Mouse (Mus musculus) embryonic facial prominence, embryonic 15.5 days (tissue): Measurements from ENCODE around the gene Eif4h. TPM values are rescaled to one million over a fixed set of nuclear protein-coding genes. Genes with fewer than 3 reads are reported as not detected.

Source experiments
- ATAC-seq: fragments of 200-750 bp; cut with Nextera tagmentation; 2 replicates; pipeline ENCODE4 v1.8.0; 2017; ENCODE audit warnings: low read depth, moderate TSS enrichment; ENCODE audit not compliant: insufficient number of reproducible peaks, low FRiP score, low TSS enrichment
- H3K27ac ChIP-seq: fragments of 300-500 bp; sonication (generic); replicated peaks from 2 replicates; pipeline ENCODE4 v1.5.1; 2015; ENCODE audit warnings: mild to moderate bottlenecking, inconsistent platforms
- H3K27me3 ChIP-seq: fragments of 300-500 bp; sonication (generic); 2 replicates; pipeline ENCODE4 v1.6.1; 2015; ENCODE audit warnings: inconsistent platforms
- H3K36me3 ChIP-seq: fragments of 300-500 bp; sonication (generic); 2 replicates; pipeline ENCODE4 v1.6.1; 2015; ENCODE audit warnings: mild to moderate bottlenecking, inconsistent platforms
- H3K4me1 ChIP-seq: fragments of 300-500 bp; sonication (generic); 2 replicates; pipeline ENCODE4 v1.6.1; 2015; ENCODE audit warnings: inconsistent platforms
- H3K4me2 ChIP-seq: fragments of 300-500 bp; sonication (generic); replicated peaks from 2 replicates; pipeline ENCODE4 v1.6.1; 2015; ENCODE audit warnings: mild to moderate bottlenecking, inconsistent platforms
- H3K4me3 ChIP-seq: fragments of 300-500 bp; sonication (generic); replicated peaks from 2 replicates; pipeline ENCODE4 v1.5.1; 2015; ENCODE audit warnings: mild to moderate bottlenecking, inconsistent platforms
- H3K9ac ChIP-seq: fragments of 300-500 bp; sonication (generic); 2 replicates; pipeline ENCODE4 v1.6.1; 2015; ENCODE audit warnings: inconsistent platforms
- H3K9me3 ChIP-seq: fragments of 300-500 bp; sonication (generic); replicated peaks from 2 replicates; pipeline ENCODE4 v1.6.1; 2016; ENCODE audit warnings: inconsistent platforms
- WGBS: fragments of 180-500 bp; shearing (Covaris S2); methylation state at CpG from one replicate; pipeline ENCODE4 v1.1.7; 2015; 5-methylcytosine and 5-hydroxymethylcytosine counted together
- microRNA-seq: library from miRNA; unstranded; fragments of <30 nt; microRNA quantifications from one replicate; pipeline ENCODE4, GENCODE M21; 2016; ENCODE audit warnings: borderline number of aligned reads
- polyA plus RNA-seq: library from polyadenylated mRNA; unstranded; fragments of >200 nt; fragmentation: Nextera tagmentation; extraction: Ambion mirVana; gene quantifications from 2 replicates; pipeline ENCODE4 v1.2.1, GENCODE M21; 2015

Gene Eif4h
- polyA plus RNA-seq, 1 experiment from 2014 or later = 421 TPM

DNA sequence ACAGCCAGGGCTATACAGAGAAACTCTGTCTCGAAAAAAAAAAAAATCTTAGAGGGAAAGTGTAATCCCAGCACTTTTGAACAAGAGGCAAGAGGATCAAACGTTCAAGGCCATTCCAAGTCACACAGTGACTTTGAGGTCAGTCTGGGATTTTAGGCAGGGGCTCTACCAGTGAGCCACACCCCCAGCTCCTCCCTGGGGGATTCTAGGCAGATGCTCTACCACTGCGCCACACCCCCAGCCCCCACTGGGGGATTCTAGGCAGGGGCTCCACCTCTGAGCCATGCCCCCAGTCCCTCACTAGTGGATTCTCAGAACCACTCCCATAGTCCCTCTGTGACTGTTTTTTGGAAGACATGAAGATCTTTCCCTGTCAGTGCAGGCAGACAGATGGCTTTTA, 60.2 kb downstream of the Eif4h start:
- H3K27me3 ChIP-seq = no peaks in the 10 kb centered on the region
- H3K9me3 ChIP-seq = no peaks in the 10 kb centered on the region
- no peak overlapping the region for H3K27ac ChIP-seq
- no peaks in the 10 kb centered on the region for H3K36me3 ChIP-seq
- H3K9ac ChIP-seq = no peak overlapping the region
- H3K4me2 ChIP-seq = no peak overlapping the region
- peaks cover 12% of the 10 kb centered on the region for H3K4me1 ChIP-seq
- ATAC-seq = no peak
- H3K4me3 ChIP-seq = no peak overlapping the region
- 59% methylated on average over 3 of the region's 3 CpGs for WGBS

DNA sequence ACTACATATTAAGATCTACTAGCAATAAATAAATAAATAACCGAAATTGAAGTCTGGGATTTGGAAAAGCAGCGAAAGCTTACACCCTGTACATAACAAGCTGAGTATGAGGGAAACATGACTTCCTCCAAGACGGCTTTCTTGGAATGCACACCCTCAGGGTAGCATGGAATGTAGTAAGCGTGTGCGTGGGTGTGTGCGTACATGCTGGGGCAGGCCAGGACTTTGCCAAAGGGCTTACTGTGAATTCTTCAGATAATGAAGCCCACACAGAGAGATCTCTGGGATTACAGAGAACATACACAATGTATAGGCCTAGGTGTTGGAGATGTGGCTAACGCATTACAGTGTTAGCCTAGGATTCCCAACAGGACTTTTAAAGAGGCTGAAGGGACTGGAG, 61.8 kb downstream of the Eif4h start:
- H3K36me3 ChIP-seq = no peaks in the 10 kb centered on the region

DNA sequence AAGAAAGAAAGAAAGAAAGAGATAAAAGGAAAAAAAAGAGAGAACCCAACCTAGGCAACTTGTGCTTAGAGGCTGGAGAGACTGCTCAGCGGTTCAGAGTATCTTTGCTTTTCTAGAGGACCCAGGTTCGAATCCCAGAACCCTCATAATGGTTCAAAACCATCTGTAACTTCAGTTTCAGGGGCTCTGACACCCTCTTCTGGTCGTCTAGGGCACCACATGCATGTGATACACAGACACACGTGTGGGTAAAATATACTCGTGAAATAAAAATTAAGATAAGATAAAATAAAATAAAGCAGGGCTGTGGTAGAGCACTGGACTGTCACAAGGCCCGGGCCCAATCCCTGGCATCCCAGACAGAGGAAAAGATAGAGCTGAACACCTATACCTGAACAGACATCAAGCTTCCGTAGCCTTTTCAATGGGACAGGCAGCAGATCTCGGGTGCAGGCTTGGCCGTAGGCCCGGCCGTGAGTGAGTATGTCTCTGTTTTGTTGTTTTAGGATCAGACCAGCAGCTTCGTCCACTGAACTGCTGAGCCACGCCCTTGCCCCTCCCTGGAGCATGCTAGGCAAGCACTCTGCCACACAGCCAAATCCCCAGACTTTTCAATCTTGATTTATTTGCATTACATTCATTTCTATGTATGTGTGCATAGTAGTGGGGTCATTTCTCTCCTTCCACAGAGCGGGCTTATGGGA, 62.6 kb downstream of the Eif4h start:
- Histone ChIP-seq H3K4me1 (peaks cover 12% of the 10 kb centered on the region), H3K27ac (peak overlapping the region; percentile 48; the same call in 1 of the 2 replicates), H3K9ac (no peak overlapping the region), H3K36me3 (no peaks in the 10 kb centered on the region), H3K27me3 (no peaks in the 10 kb centered on the region), H3K9me3 (no peaks in the 10 kb centered on the region), H3K4me3 (no peak overlapping the region), H3K4me2 (no peak overlapping the region)
- WGBS = 69% methylated on average over 14 of the region's 14 CpGs
- ATAC-seq = no peak

More for the DNA sequence above, 61.8 kb downstream of the Eif4h start:
- Histone ChIP-seq H3K4me3 (no peak overlapping the region), H3K4me2 (no peak overlapping the region), H3K4me1 (peaks cover 7% of the 10 kb centered on the region), H3K9me3 (no peaks in the 10 kb centered on the region), H3K27ac (peak overlapping the region; percentile 48), H3K9ac (no peak overlapping the region), H3K27me3 (no peaks in the 10 kb centered on the region)
- 0 out of 2 replicates have a peak, but pooled peaks have one; percentile 39 for ATAC-seq
- WGBS = 53% methylated on average over 7 of the region's 7 CpGs

DNA sequence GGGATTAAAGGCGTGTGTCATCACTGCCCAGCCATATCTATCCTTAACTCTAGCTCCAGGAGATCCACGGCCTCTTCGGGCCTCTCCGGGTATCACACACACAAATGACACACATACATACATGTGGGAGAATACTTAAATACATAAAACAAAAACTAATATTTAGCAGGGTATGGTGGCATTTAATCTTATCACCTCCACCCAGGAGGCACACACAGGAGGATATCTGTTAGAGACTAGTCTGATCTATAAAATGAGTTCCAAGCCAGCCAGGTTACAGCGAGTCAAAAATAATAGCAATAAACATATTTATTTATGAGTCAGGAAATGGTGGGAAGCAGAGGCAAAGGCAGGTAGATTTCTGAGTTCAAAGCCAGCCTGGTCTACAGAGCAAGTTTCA, 63.5 kb downstream of the Eif4h start:
- no peak for ATAC-seq
- Histone ChIP-seq H3K4me1 (peaks cover 19% of the 10 kb centered on the region), H3K9ac (no peak overlapping the region), H3K27me3 (no peaks in the 10 kb centered on the region), H3K4me3 (no peak overlapping the region), H3K36me3 (no peaks in the 10 kb centered on the region), H3K27ac (no peak overlapping the region), H3K4me2 (no peak overlapping the region), H3K9me3 (no peaks in the 10 kb centered on the region)
- 95% methylated on average over 5 of the region's 5 CpGs for WGBS

DNA sequence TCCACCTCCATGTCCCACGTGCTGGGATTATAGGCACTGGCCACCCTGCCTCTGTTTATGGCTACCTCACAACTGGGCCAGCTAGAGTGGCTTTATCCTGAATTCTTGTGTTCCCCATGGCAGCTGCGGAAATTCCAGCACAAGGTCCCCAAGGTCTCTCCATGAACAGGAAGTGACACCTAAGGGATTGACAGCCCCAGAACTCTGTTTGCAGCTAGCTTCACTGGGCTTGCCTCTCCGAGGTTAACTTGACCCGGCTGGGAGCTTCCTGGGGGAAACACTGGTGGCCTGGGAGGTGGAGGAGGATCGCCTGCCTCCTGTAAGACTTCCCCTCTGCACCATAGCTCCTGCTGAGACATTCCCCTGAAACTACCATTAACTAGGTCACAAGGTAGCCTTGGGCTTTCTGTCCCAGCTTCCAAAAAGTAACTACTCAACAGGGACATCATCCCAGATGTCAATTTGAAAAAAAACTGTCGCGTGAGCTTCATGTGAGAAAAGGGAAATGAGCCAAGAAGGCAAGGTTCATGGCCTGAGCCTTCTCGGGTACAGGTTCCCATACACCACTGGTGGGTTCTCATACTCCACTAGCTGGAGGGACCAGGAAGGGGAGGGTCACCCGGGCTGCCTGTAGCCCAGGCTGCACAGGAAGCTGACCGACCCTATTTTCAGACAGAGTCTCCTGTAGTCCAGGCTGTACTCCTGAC, 66.6 kb downstream of the Eif4h start:
- Histone ChIP-seq H3K27ac (peak overlapping the region; percentile 91), H3K9ac (peak overlapping the region; percentile 15; the same call in 1 of the 2 replicates), H3K4me2 (peak overlapping the region; percentile 82), H3K4me3 (peak overlapping the region; percentile 54), H3K4me1 (peaks cover 30% of the 10 kb centered on the region), H3K36me3 (no peaks in the 10 kb centered on the region), H3K9me3 (no peaks in the 10 kb centered on the region), H3K27me3 (no peaks in the 10 kb centered on the region)
- ATAC-seq = no peak
- 36% methylated on average over 10 of the region's 10 CpGs for WGBS

DNA sequence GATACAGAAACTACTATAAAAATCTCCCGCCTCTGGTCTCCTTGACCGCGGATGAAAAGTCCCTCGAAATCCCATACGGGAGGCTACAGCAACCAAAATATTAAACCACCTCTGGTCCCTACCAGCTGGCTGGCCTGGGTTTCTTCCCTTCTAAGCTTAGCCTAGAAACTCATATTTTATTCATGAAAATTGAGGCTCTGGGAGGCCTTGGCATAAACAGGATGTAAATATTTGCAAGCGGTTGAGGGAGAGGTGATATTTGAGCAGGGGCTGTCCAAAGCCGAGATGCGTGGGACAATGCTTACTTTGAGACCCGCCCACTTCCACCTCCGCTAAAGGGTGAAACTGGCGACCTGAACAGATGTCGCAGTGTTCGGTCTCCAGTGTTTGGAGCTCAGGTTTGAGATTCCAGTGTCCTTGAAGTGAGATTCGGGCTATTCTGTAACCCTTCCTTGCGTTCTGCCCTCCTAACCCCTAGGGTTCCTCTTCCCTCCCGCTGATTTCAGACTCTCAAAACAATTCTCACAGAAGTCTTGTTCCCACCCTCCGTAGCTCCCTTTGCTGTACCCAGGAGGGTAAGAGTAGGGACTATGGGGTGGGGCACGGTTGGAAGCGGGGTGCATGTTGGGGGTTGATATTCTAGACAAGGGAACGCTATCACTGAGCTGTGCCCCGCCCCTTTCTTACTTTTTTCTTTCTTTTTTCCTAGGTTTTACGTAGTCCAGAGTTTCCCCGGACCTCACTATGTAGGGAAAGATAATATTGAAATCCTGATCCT, 67.4 kb downstream of the Eif4h start:
- no peaks in the 10 kb centered on the region for H3K27me3 ChIP-seq
- peak; percentile 64 for ATAC-seq
- H3K27ac ChIP-seq = peak overlapping the region; percentile 91
- H3K4me3 ChIP-seq = peak overlapping the region; percentile 54
- H3K36me3 ChIP-seq = no peaks in the 10 kb centered on the region
- H3K9ac ChIP-seq = peak overlapping the region; percentile 15
- under 1% methylated on average over 23 of the region's 23 CpGs for WGBS
- H3K4me2 ChIP-seq = peak overlapping the region; percentile 82
- no peaks in the 10 kb centered on the region for H3K9me3 ChIP-seq
- H3K4me1 ChIP-seq = peaks cover 30% of the 10 kb centered on the region

Small RNA genes lying within 50 kb of the gene (microRNA-seq; reads per million reads assigned to microRNA genes)
- not detected for gene Mir7228

Other genes with a start within 250 kb of the Eif4h start
- gene Gtf2ird1, start 182.8 kb downstream of the Eif4h start, polyA plus RNA-seq = 114 and 123 TPM in 2 replicates
- 4.3 and 4.4 TPM in 2 replicates for gene Clip2, start 87.1 kb downstream of the Eif4h start, polyA plus RNA-seq
- 0.26 and 0.41 TPM in 2 replicates for gene Syna, start 79.3 kb downstream of the Eif4h start, polyA plus RNA-seq
- 234 and 238 TPM in 2 replicates for gene Rfc2, start 58.1 kb downstream of the Eif4h start, polyA plus RNA-seq
- gene Lat2, start 24.5 kb downstream of the Eif4h start, polyA plus RNA-seq = 4.6 and 6.7 TPM in 2 replicates
- 7.8 and 9.0 TPM in 2 replicates for gene Limk1, start 49.1 kb upstream of the Eif4h start, polyA plus RNA-seq
- gene Eln, start 107.8 kb upstream of the Eif4h start, polyA plus RNA-seq = 289 and 312 TPM in 2 replicates